Mouse (Mus musculus): ENCODE measurements around the gene Ankrd60.

GRCm38 (mm10) chr2:173601861-173602260, 23.7 kb upstream of the Ankrd60 start:
- TF ChIP-seq POLR2A (IDR thresholded peaks at IDR 0.05; ENCODE audit: insufficient read length, low read depth) (no peak), MYOD1 (IDR thresholded peaks at IDR 0.05; ENCODE audit: control insufficient read depth in 1 of 3, insufficient read length in 2 of 3, low read depth in 2 of 3) (no peak), USF1 (IDR thresholded peaks at IDR 0.05; ENCODE audit: low read depth) (no peak), TCF12 (IDR thresholded peaks at IDR 0.05; ENCODE audit: insufficient read depth, poor library complexity, severe bottlenecking) (no peak)
